Mouse (Mus musculus) CD8-positive naive resting alpha-beta T cell, adult 57 days (primary cell): Measurements from ENCODE around the gene Gm4907. TPM values are rescaled to one million over a fixed set of nuclear protein-coding genes. Genes with fewer than 3 reads are reported as not detected.

Experiments used
- total RNA-seq: library from RNA; stranded (reverse); gene quantifications from one replicate; pipeline ENCODE4 v1.2.4, GENCODE M21; 2023

Gm4907 gene
- total RNA-seq: not detected

DNA sequence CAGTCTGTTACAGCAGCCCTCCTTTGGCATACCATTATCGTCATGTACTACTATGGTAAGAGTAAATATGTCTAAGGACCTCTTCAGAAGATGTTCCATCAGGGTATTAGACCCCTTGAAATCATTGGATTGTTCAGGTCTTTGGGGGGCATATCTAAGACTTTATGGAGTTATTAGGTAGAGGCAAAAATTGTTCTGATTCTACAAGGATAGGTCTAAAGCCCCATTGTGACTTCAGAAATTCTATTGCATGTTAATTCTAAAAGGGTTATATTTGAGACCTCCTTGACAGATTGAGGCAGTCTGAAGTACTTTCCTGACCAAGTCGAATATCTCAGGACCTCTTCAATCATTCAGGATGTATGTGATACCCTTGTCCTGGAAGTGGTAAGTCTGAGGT lies at the start of gene Gm4907:
Gm4907 (plus strand) TSS at position 301 of the 400 bp plus-strand sequence.

Other genes with a start within 250 kb of the Gm4907 start
- 29.9 TPM for gene Wdr44, start 189.5 kb upstream of the Gm4907 start, total RNA-seq
- gene Gm4985, start 76.4 kb downstream of the Gm4907 start, total RNA-seq: not detected